ENCODE assay signal across 16 mouse cellular contexts in the genomic region with DNA sequence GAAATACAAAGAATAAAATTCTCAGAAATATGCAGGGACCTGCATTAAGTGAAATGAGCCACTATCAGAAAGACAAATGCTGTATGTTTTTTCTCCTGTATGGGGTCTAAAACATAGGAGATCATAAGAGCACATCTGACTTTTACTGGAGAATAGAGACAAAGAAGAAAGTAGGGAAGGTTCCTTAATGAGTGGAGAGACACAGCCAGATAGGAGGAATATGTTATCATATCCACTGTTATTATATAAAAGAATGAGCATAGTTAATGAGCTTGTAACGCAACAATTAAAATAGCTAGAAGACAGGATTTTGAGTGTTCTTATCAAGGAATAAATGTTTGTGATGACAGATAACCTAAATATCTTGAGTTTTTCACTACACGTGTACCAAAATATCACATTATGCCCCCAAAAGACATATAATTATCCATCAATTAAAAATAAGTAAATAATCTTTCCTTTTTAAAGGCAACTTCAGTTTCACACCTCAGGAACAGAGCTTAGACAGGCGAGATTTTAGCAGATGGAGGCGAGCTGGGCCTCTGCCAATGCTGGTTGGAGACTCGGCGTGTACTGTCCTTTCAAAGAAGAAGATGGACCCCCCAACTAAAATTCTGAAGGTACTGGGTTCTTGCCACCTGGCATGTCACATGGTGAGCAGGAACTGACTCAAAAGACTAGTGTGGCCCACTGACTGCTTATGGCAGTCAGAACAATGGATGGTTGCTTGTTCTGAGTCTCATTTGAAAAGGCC.
A peak's percentile ranks its signal among the peaks of the same experiment; 100 is the strongest.
DNase-seq lines count a peak whose midpoint lies in the region; ATAC-seq and TF ChIP-seq lines count a peak whose summit lies in the region.
"Had no signal": no experiment of that assay in that cellular context is flagged by ENCODE, and none has a peak within 500 bp of the region (broad histone marks: within the 10 kb centered on the region; RNA-seq: fewer than 3 reads in every experiment).

No protein-coding gene starts in this region.

- WGBS in forebrain, postnatal 0 days, result 65% methylated on average over 6 of the region's 6 CpGs
- WGBS in intestine, postnatal 0 days, result 84% methylated on average over 6 of the region's 6 CpGs
- WGBS in hindbrain, embryonic 14.5 days, result 90% methylated on average over 6 of the region's 6 CpGs

- H3K9me3 ChIP-seq in forebrain, postnatal 0 days (ENCODE audit: low read length), result no peaks in the 10 kb centered on the region
- no peaks in the 10 kb centered on the region for H3K9me3 ChIP-seq in intestine, postnatal 0 days (ENCODE audit: control insufficient read depth)
- peaks cover 8% of the 10 kb centered on the region; the same call in 1 of the 2 replicates for H3K9me3 ChIP-seq in hindbrain, embryonic 14.5 days (ENCODE audit: control insufficient read depth, low read length)
- H3K9me3 ChIP-seq: embryonic facial prominence, embryonic 13.5 days; limb, embryonic 13.5 days had no signal

- H3K27me3 ChIP-seq in forebrain, postnatal 0 days (ENCODE audit: insufficient read depth, low read length), result no peaks in the 10 kb centered on the region
- no peaks in the 10 kb centered on the region for H3K27me3 ChIP-seq in intestine, postnatal 0 days (replicated peaks; ENCODE audit: control insufficient read depth, insufficient read depth, low read length)
- H3K27me3 ChIP-seq in hindbrain, embryonic 14.5 days (ENCODE audit: control insufficient read depth, insufficient read depth, low read length), result no peaks in the 10 kb centered on the region
- H3K27me3 ChIP-seq: embryonic facial prominence, embryonic 13.5 days; limb, embryonic 13.5 days had no signal

- H3K4me3 ChIP-seq in forebrain, postnatal 0 days (ENCODE audit: low read depth, low read length), result no peak overlapping the region
- no peak overlapping the region for H3K4me3 ChIP-seq in intestine, postnatal 0 days (ENCODE audit: low read depth, low read length)
- no peak overlapping the region for H3K4me3 ChIP-seq in hindbrain, embryonic 14.5 days (replicated peaks; ENCODE audit: low read length)
- H3K4me3 ChIP-seq: embryonic facial prominence, embryonic 13.5 days; gastrocnemius, adult 2 months; heart, adult 2 months; limb, embryonic 13.5 days had no signal

- H3K4me2 ChIP-seq in forebrain, postnatal 0 days (ENCODE audit: low read depth), result no peak overlapping the region
- no peak overlapping the region for H3K4me2 ChIP-seq in intestine, postnatal 0 days (replicated peaks; ENCODE audit: low read depth)
- H3K4me2 ChIP-seq in hindbrain, embryonic 14.5 days (replicated peaks), result no peak overlapping the region
- H3K4me2 ChIP-seq: embryonic facial prominence, embryonic 13.5 days; limb, embryonic 13.5 days; lung, embryonic 14.5 days had no signal

- H3K9ac ChIP-seq in forebrain, postnatal 0 days, result no peak overlapping the region
- H3K9ac ChIP-seq in intestine, postnatal 0 days (ENCODE audit: low read depth, low read length), result no peak overlapping the region
- H3K9ac ChIP-seq in hindbrain, embryonic 14.5 days, result no peak overlapping the region
- H3K9ac ChIP-seq: embryonic facial prominence, embryonic 13.5 days; limb, embryonic 13.5 days; lung, embryonic 14.5 days had no signal

- DNase-seq in cerebellum, adult 9-11 months, result peak; percentile 13
- DNase-seq in cerebellum, adult 9-10 months, result no peak
- DNase-seq in forebrain, postnatal 0 days, result peak; percentile 56
- DNase-seq in left cerebral cortex, adult 18-20 months (ENCODE audit: low spot score in 2 of 2), result peak; percentile 30 to 31
- peak; percentile 40 for DNase-seq in right cerebral cortex, postnatal 14 days
- DNase-seq in c-Kit-positive CD71-positive TER-119-positive erythroid progenitor cells, embryonic 14.5 days (ENCODE audit: low spot score), result no peak
- no peak for DNase-seq in hindbrain, embryonic 14.5 days (ENCODE audit: low spot score)
- DNase-seq: adrenal gland, postnatal 10 days; gastrocnemius, adult 2 months; heart, adult 2 months; heart, postnatal 14 days; kidney, postnatal 14 days; lung, embryonic 14.5 days had no signal

- TF ChIP-seq CTCF in forebrain, postnatal 0 days (IDR thresholded peaks at IDR 0.05; ENCODE audit: low read depth), result no peak
- TF ChIP-seq CTCF in intestine, postnatal 0 days (IDR thresholded peaks at IDR 0.05; ENCODE audit: low read depth), result no peak

- no peaks in the 10 kb centered on the region for H3K36me3 ChIP-seq in forebrain, postnatal 0 days (ENCODE audit: insufficient read depth)
- no peaks in the 10 kb centered on the region for H3K36me3 ChIP-seq in intestine, postnatal 0 days (ENCODE audit: control insufficient read depth, insufficient read depth)
- no peaks in the 10 kb centered on the region for H3K36me3 ChIP-seq in hindbrain, embryonic 14.5 days (replicated peaks; ENCODE audit: control insufficient read depth, insufficient read depth)
- H3K36me3 ChIP-seq: embryonic facial prominence, embryonic 13.5 days; limb, embryonic 13.5 days had no signal

- H3K4me1 ChIP-seq in forebrain, postnatal 0 days (ENCODE audit: insufficient read depth), result no peaks in the 10 kb centered on the region
- no peaks in the 10 kb centered on the region for H3K4me1 ChIP-seq in intestine, postnatal 0 days (replicated peaks; ENCODE audit: control insufficient read depth, insufficient read depth, low read length)
- H3K4me1 ChIP-seq in hindbrain, embryonic 14.5 days (replicated peaks; ENCODE audit: control insufficient read depth, insufficient read depth, low read length), result no peaks in the 10 kb centered on the region
- H3K4me1 ChIP-seq: embryonic facial prominence, embryonic 13.5 days; limb, embryonic 13.5 days had no signal

- no peak overlapping the region for H3K27ac ChIP-seq in forebrain, postnatal 0 days (ENCODE audit: low read depth, low read length)
- H3K27ac ChIP-seq in intestine, postnatal 0 days (ENCODE audit: low read depth, low read length), result no peak overlapping the region
- no peak overlapping the region for H3K27ac ChIP-seq in hindbrain, embryonic 14.5 days
- H3K27ac ChIP-seq: embryonic facial prominence, embryonic 13.5 days; gastrocnemius, adult 2 months; heart, adult 2 months; limb, embryonic 13.5 days had no signal

- ATAC-seq in forebrain, postnatal 0 days, result peak; percentile 54
- ATAC-seq in intestine, postnatal 0 days, result no peak
- no peak for ATAC-seq in hindbrain, embryonic 14.5 days (ENCODE audit: low FRiP score)

Comparison
In these comparisons a context has a peak if more than half of its experiments do, and no peak if none do; other contexts are left out.
1. DNase-seq: peak in cerebellum, adult 9-11 months (single experiment), forebrain, postnatal 0 days (single experiment), left cerebral cortex, adult 18-20 months (2 of 2) and right cerebral cortex, postnatal 14 days (single experiment); none in cerebellum, adult 9-10 months (single experiment), c-Kit-positive CD71-positive TER-119-positive erythroid progenitor cells, embryonic 14.5 days (single experiment) and hindbrain, embryonic 14.5 days (single experiment).